Comparison of ENCODE assay signal across 8 mouse cellular contexts in genomic region chr5:98348605-98349004, GRCm38 (mm10). TPM values are rescaled to one million over a fixed set of nuclear protein-coding genes. Genes with fewer than 3 reads are reported as not detected.
DNase-seq lines count a peak whose midpoint lies in the region; ATAC-seq and TF ChIP-seq lines count a peak whose summit lies in the region.

No protein-coding gene starts in this region.

- no peak overlapping the region for H3K27ac ChIP-seq in heart, adult 2 months
- H3K27ac ChIP-seq in heart, embryonic 10.5 days: no peak overlapping the region
- no peak overlapping the region for H3K27ac ChIP-seq in midbrain, embryonic 12.5 days (replicated peaks)
- H3K27ac ChIP-seq in spleen, adult 2 months (ENCODE audit: insufficient read depth, low read length): no peak overlapping the region

- no peaks in the 10 kb centered on the region for H3K36me3 ChIP-seq in heart, adult 2 months (ENCODE audit: control insufficient read depth, insufficient read depth, low read length)
- no peaks in the 10 kb centered on the region for H3K36me3 ChIP-seq in heart, embryonic 10.5 days
- H3K36me3 ChIP-seq in midbrain, embryonic 12.5 days: no peaks in the 10 kb centered on the region
- no peaks in the 10 kb centered on the region for H3K36me3 ChIP-seq in spleen, adult 2 months (ENCODE audit: control insufficient read depth, insufficient read depth, low read length)

- no peaks in the 10 kb centered on the region for H3K27me3 ChIP-seq in heart, adult 2 months (ENCODE audit: control insufficient read depth, insufficient read depth, low read length)
- no peaks in the 10 kb centered on the region for H3K27me3 ChIP-seq in heart, embryonic 10.5 days (ENCODE audit: insufficient read depth, poor library complexity, severe bottlenecking)
- H3K27me3 ChIP-seq in midbrain, embryonic 12.5 days: no peaks in the 10 kb centered on the region
- no peaks in the 10 kb centered on the region for H3K27me3 ChIP-seq in spleen, adult 2 months (ENCODE audit: control insufficient read depth, insufficient read depth, low read length)

- no peak for TF ChIP-seq POLR2A in heart, adult 2 months (IDR thresholded peaks at IDR 0.05; ENCODE audit: insufficient read depth, low read depth, low read length)
- TF ChIP-seq POLR2A in spleen, adult 2 months (IDR thresholded peaks at IDR 0.05; ENCODE audit: low read depth, low read length): no peak

- 8% methylated on average over 8 of the region's 8 CpGs for WGBS in heart, adult 2 months
- 17% methylated on average over 8 of the region's 8 CpGs for WGBS in heart, embryonic 10.5 days
- WGBS in midbrain, embryonic 12.5 days: 15% methylated on average over 8 of the region's 8 CpGs
- WGBS in spleen, adult 2 months: 13% methylated on average over 8 of the region's 8 CpGs

- TF ChIP-seq CTCF in heart, adult 2 months (IDR thresholded peaks at IDR 0.05): peak; percentile 95
- peak; percentile 53; the same call in 1 of the 2 replicates for TF ChIP-seq CTCF in spleen, adult 2 months (IDR thresholded peaks at IDR 0.05; ENCODE audit: extremely low read depth, insufficient read depth, insufficient read length, insufficient replicate concordance)

- ATAC-seq in midbrain, embryonic 12.5 days (ENCODE audit: low FRiP score, low read depth): peak; percentile 79

- no peak overlapping the region for H3K4me2 ChIP-seq in midbrain, embryonic 12.5 days (replicated peaks)

- intact Hi-C loops in heart, adult 2 months (cut with DNase I): loop anchor here (1.0 to 5.0 kb wide), 2 partner anchors 516 to 529 kb away; no protein-coding TSS in a partner anchor
- intact Hi-C loops in left cerebral cortex, postnatal 14 days (cut with DNase I): loop anchor here (1.0 to 5.0 kb wide), 2 partner anchors 531 to 809 kb away; no protein-coding TSS in a partner anchor

- peak; percentile 32 to 65 for DNase-seq in heart, adult 2 months
- DNase-seq in heart, embryonic 10.5 days (ENCODE audit: low spot score): no peak
- DNase-seq in cerebellum, adult 8-10 months: peak; percentile 47
- peak; percentile 66 to 92 for DNase-seq in frontal cortex, adult 2 months (ENCODE audit: extremely low spot score in 1 of 2, low spot score in 1 of 2)
- DNase-seq in kidney, adult 11 months: peak; percentile 34
- peak; percentile 81 to 86 for DNase-seq in left cerebral cortex, postnatal 14 days (ENCODE audit: low spot score in 2 of 2)
- DNase-seq in spleen, adult 2 months (ENCODE audit: low read depth in 1 of 2, low spot score in 2 of 2): peak in 1 of 2 experiments; percentile 30

- no peak overlapping the region for H3K4me3 ChIP-seq in heart, adult 2 months
- H3K4me3 ChIP-seq in heart, embryonic 10.5 days: no peak overlapping the region
- H3K4me3 ChIP-seq in midbrain, embryonic 12.5 days: no peak overlapping the region
- no peak overlapping the region for H3K4me3 ChIP-seq in spleen, adult 2 months (ENCODE audit: extremely low read depth, insufficient read depth, insufficient read length)

- H3K9ac ChIP-seq in heart, adult 2 months (ENCODE audit: low read depth, low read length): no peak overlapping the region
- no peak overlapping the region for H3K9ac ChIP-seq in midbrain, embryonic 12.5 days (replicated peaks)

- H3K79me2 ChIP-seq in heart, adult 2 months (replicated peaks; ENCODE audit: control insufficient read depth, insufficient read depth, low read length): no peaks in the 10 kb centered on the region

- no peaks in the 10 kb centered on the region for H3K9me3 ChIP-seq in heart, embryonic 10.5 days
- no peaks in the 10 kb centered on the region for H3K9me3 ChIP-seq in midbrain, embryonic 12.5 days

- TF ChIP-seq EP300 in heart, adult 2 months (IDR thresholded peaks at IDR 0.05; ENCODE audit: insufficient read depth, low read depth, low read length): no peak

- H3K4me1 ChIP-seq in heart, adult 2 months (ENCODE audit: control insufficient read depth, insufficient read depth, low read length): no peaks in the 10 kb centered on the region
- H3K4me1 ChIP-seq in heart, embryonic 10.5 days: no peaks in the 10 kb centered on the region
- no peaks in the 10 kb centered on the region for H3K4me1 ChIP-seq in midbrain, embryonic 12.5 days
- H3K4me1 ChIP-seq in spleen, adult 2 months (ENCODE audit: control insufficient read depth, insufficient read depth, insufficient read length): no peaks in the 10 kb centered on the region

RNA-seq across cellular contexts. Expression of gene Cfap299, which starts 19.5 kb away (rescaled TPM):
- not detected for total RNA-seq in heart, adult 2 months (2021)
- not detected in 2 replicates for polyA plus RNA-seq in heart, adult 2 months (2012; rRNA removed)
- polyA plus RNA-seq in heart, embryonic 10.5 days (2016; fragmentation: Nextera tagmentation; extraction: Ambion mirVana): 0.46 and 0.68 TPM in 2 replicates
- 0.66 and 1.6 TPM in 2 replicates for polyA plus RNA-seq in frontal cortex, adult 2 months (2012; rRNA removed)
- total RNA-seq in left cerebral cortex, postnatal 14 days (2021): under 1 TPM in 1 of 2 experiments, not detected in 1; 0.80 TPM
- 0.71 and 0.73 TPM in 2 replicates for polyA plus RNA-seq in midbrain, embryonic 12.5 days (2016; fragmentation: Nextera tagmentation; extraction: Ambion mirVana)
- polyA plus RNA-seq in spleen, adult 2 months (2012; rRNA removed): not detected in 2 replicates
